Mouse (Mus musculus) heart, postnatal 0 days (tissue): ENCODE results near the gene Nup107. TPM values are rescaled to one million over a fixed set of nuclear protein-coding genes. Genes with fewer than 3 reads are reported as not detected.

Experiments used
- ATAC-seq: fragments of 200-750 bp; cut with Nextera tagmentation; 2 replicates; pipeline ENCODE4 v1.8.0; 2017; ENCODE audit warnings: low read depth, moderate number of reproducible peaks, moderate library complexity; ENCODE audit not compliant: insufficient read depth
- DNase-seq: peaks from one replicate; pipeline ENCODE4 v3.0.0-alpha.2; 2016; ENCODE audit warnings: low spot score
- H3K27ac ChIP-seq: fragments of 300-500 bp; sonication (generic); 2 replicates; pipeline ENCODE4 v1.5.1; 2014; ENCODE audit warnings: low read depth, mild to moderate bottlenecking
- H3K27me3 ChIP-seq: fragments of 300-500 bp; sonication (generic); 2 replicates; pipeline ENCODE4 v1.6.1; 2014; ENCODE audit warnings: low read length, mixed read lengths; ENCODE audit not compliant: control insufficient read depth, insufficient read depth
- H3K36me3 ChIP-seq: fragments of 300-500 bp; sonication (generic); replicated peaks from 2 replicates; pipeline ENCODE4 v1.6.1; 2014; ENCODE audit warnings: low read length, mixed read lengths; ENCODE audit not compliant: control insufficient read depth, insufficient read depth
- H3K4me1 ChIP-seq: fragments of 300-500 bp; sonication (generic); 2 replicates; pipeline ENCODE4 v1.6.1; 2014; ENCODE audit warnings: antibody characterized with exemption; ENCODE audit not compliant: control insufficient read depth, insufficient read depth
- H3K4me2 ChIP-seq: fragments of 300-500 bp; sonication (generic); 2 replicates; pipeline ENCODE4 v1.6.1; 2014; ENCODE audit warnings: low read depth, mild to moderate bottlenecking, low read length, moderate library complexity
- H3K4me3 ChIP-seq: fragments of 300-500 bp; sonication (generic); 2 replicates; pipeline ENCODE4 v1.5.1; 2014; ENCODE audit warnings: low read depth, low read length
- H3K9ac ChIP-seq: fragments of 300-500 bp; sonication (generic); replicated peaks from 2 replicates; pipeline ENCODE4 v1.6.1; 2014; ENCODE audit warnings: low read depth, low read length, mixed read lengths
- H3K9me3 ChIP-seq: fragments of 300-500 bp; sonication (generic); replicated peaks from 2 replicates; pipeline ENCODE4 v1.6.1; 2016; ENCODE audit warnings: low read length; ENCODE audit not compliant: control insufficient read depth
- CTCF ChIP-seq: IDR thresholded peaks from 2 replicates; pipeline ENCODE4 v1.5.1; 2016; ENCODE audit warnings: antibody characterized with exemption, control low read depth, low read depth
- EP300 ChIP-seq: IDR thresholded peaks from 2 replicates; pipeline ENCODE4 v1.6.1; 2016; ENCODE audit warnings: antibody characterized with exemption, low read depth
- WGBS: fragments of 180-500 bp; shearing (Covaris S2); extraction: QIAGEN DNeasy Blood & Tissue Kit; methylation state at CpG from one replicate; pipeline ENCODE4 v1.1.7; 2014; 5-methylcytosine and 5-hydroxymethylcytosine counted together
- polyA plus RNA-seq: library from polyadenylated mRNA; unstranded; fragments of >200 nt; fragmentation: Nextera tagmentation; extraction: Ambion mirVana; gene quantifications from 2 replicates; pipeline ENCODE4 v1.2.1, GENCODE M21; 2015
- total RNA-seq: library from RNA; depleted of rRNA; stranded (reverse); fragments of >200 nt; gene quantifications from 2 replicates; pipeline ENCODE4 v1.2.3, GENCODE M21; 2014; ENCODE audit warnings: low replicate concordance

Gene Nup107
- total and polyA plus RNA-seq, 2 experiments from 2014 or later: 18.6 to 23.6 TPM

DNA sequence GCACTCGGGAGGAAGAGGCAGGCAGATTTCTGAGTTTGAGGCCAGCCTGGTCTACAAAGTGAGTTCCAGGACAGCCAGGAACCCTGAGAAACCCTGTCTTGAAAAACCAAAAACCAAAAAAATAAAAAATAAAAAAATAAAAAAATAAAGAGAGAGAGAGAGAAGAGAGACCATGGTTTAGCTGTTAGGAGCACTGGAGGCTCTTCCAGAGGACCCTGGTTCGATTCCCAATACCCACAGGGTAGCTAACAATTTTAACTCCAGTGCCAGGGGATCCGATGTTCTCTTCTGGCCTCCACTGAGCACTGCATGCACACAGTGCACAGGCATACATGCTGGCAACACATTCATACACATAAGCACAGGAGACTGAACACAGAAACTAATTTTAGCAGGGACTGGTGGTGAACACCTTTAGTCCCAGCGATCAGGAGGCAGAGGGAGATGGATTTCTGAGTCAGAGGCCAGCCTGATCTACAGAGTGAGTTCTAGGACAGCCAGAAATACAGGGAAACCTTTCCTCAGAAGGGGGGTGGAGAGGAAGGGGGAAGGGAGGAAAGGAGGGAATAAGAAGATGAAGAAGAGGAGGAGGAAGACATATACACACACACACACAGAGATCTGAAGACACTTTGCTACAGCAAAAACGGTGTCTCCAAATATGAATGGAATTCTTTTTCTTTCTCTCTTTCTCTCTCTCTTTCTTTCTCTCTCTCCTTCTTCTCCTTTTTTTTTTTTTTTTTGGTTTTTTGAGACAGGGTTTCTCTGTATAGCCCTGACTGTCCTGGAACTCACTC, 39.5 kb downstream of the Nup107 start:
- 88% methylated on average over 5 of the region's 5 CpGs for WGBS
- no peak overlapping the region for H3K4me3 ChIP-seq
- no peak overlapping the region for H3K4me2 ChIP-seq
- H3K9me3 ChIP-seq: no peaks in the 10 kb centered on the region
- no peak overlapping the region for H3K9ac ChIP-seq
- H3K4me1 ChIP-seq: no peaks in the 10 kb centered on the region
- TF ChIP-seq CTCF (no peak), EP300 (no peak)
- peaks cover 77% of the 10 kb centered on the region for H3K36me3 ChIP-seq
- H3K27ac ChIP-seq: no peak overlapping the region
- DNase-seq (no peak), ATAC-seq (no peak)
- H3K27me3 ChIP-seq: no peaks in the 10 kb centered on the region

DNA sequence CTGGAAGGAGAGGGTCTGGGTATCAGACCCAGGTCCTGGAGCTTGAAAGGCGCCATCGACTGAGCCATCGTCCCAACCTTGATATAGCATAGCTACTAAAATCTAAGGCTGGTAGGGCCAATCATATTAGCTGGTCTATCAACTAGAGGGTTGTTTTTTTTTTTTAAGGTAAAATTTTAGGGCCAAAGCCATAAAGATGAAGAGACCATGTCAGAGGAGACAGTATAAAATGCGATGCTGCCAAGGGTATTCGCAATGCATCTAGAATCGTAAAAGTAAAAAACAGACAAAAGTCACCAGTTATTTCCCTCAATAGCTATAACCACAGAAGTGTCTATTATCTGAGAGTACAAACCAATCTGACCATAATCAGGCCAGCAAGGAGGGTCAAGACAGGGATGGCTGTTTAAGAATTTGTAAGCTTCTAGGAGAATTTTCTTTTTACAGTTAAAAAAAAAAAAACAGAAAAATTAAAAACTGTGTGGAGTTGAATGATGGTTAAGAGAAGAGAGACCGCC, 40.1 kb downstream of the Nup107 start:
- H3K27me3 ChIP-seq: no peaks in the 10 kb centered on the region
- H3K27ac ChIP-seq: no peak overlapping the region
- TF ChIP-seq EP300: no peak
- TF ChIP-seq CTCF: no peak
- no peaks in the 10 kb centered on the region for H3K4me1 ChIP-seq
- ATAC-seq: no peak
- no peaks in the 10 kb centered on the region for H3K9me3 ChIP-seq
- DNase-seq: no peak
- 94% methylated on average over 7 of the region's 7 CpGs for WGBS
- no peak overlapping the region for H3K4me2 ChIP-seq
- H3K36me3 ChIP-seq: peaks cover 70% of the 10 kb centered on the region
- no peak overlapping the region for H3K9ac ChIP-seq
- H3K4me3 ChIP-seq: no peak overlapping the region

GRCm38 (mm10) chr10:117751744-117752143, 40.8 kb downstream of the Nup107 start:
- no peak for TF ChIP-seq EP300
- no peak for TF ChIP-seq CTCF
- Histone ChIP-seq H3K4me1 (no peaks in the 10 kb centered on the region), H3K9ac (no peak overlapping the region), H3K36me3 (peaks cover 64% of the 10 kb centered on the region), H3K27me3 (no peaks in the 10 kb centered on the region), H3K4me2 (no peak overlapping the region), H3K9me3 (no peaks in the 10 kb centered on the region), H3K4me3 (no peak overlapping the region), H3K27ac (no peak overlapping the region)
- ATAC-seq (no peak), DNase-seq (no peak)
- 96% methylated on average over 6 of the region's 6 CpGs for WGBS

- TF ChIP-seq EP300: no peak
- TF ChIP-seq CTCF: no peak
- 94% methylated on average over 14 of the region's 14 CpGs for WGBS
- Histone ChIP-seq H3K9me3 (no peaks in the 10 kb centered on the region), H3K27ac (no peak overlapping the region), H3K9ac (no peak overlapping the region), H3K36me3 (peaks cover 59% of the 10 kb centered on the region), H3K4me2 (no peak overlapping the region), H3K27me3 (no peaks in the 10 kb centered on the region), H3K4me3 (no peak overlapping the region), H3K4me1 (no peaks in the 10 kb centered on the region)
- DNase-seq: no peak
- ATAC-seq: no peak
These were observed 41.3 kb downstream of the Nup107 start for GRCm38 (mm10) chr10:117751282-117751610.

GRCm38 (mm10) chr10:117750529-117751281, 41.8 kb downstream of the Nup107 start:
- WGBS: 96% methylated on average over 5 of the region's 5 CpGs
- Histone ChIP-seq H3K4me2 (no peak overlapping the region), H3K27ac (no peak overlapping the region), H3K4me1 (no peaks in the 10 kb centered on the region), H3K27me3 (no peaks in the 10 kb centered on the region), H3K36me3 (peaks cover 53% of the 10 kb centered on the region), H3K4me3 (no peak overlapping the region), H3K9ac (no peak overlapping the region), H3K9me3 (no peaks in the 10 kb centered on the region)
- ATAC-seq: no peak
- no peak for TF ChIP-seq EP300
- TF ChIP-seq CTCF: no peak
- DNase-seq: no peak
